Mouse (Mus musculus) liver (tissue): ENCODE data around the gene Drg2.
"Not testable (repeated sequence)": the region's sequence is repeated elsewhere in the genome, so short reads cannot be mapped to it uniquely, and the experiment has no call there.

Source experiments
- DNase-seq: peaks from one replicate; pipeline ENCODE4 v3.0.0-alpha.2; 2020; ENCODE audit warnings: mixed read lengths

The Drg2 gene

DNA sequence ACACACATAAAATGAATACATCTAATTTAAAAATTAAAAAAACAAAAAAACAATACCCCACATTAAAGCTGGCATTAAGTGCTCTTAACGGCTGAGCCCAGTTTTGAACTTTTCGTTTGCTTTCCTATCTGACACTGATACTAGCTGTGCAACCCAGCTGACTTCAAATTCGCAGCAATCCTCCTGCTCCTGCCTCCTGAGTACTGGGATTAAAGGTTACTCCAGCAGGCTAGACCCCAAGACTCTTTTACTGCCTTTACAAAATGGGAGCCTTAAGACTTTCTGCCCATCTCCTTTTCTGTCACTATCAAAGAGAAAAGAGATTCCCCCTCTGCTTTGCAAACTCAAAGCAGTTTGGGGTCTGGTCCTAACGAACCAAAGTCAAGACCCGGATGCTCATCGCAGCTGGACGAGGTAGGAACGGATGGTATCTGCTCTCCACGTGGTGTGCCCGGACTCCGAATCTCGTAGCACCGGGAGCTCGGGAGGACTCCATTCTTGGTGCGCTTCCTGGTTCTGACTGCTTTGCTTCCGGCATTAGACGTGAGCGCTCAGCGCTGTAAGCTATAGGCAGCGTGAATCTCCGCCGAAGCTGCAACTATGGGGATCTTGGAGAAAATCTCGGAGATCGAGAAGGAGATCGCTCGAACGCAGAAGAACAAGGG is at the start of gene Drg2:
Gene Drg2, plus strand, starts transcription at position 512 of the 665 bp plus-strand sequence.
- DNase-seq, result peak; percentile 85

DNA sequence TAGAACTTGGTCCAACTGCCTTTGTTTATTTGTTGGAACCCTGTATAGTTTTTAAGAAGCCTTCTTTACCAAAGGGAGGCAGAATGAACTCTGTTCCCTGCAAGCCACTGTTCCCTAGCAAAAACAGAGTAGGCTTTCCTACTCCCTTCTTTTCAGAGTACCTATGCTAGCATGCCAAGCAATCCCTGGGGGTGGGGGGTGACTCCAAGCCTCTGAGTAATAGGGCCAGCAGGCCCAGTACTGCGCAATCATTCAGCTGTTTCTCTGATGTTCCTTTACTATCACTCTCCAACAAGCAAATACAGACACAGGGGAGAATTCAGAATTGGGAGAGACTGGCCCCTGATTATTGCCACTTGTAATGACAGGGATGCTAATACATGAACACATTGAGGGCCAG is 47.8 kb upstream of the Drg2 start:
- DNase-seq, result no peak

DNA sequence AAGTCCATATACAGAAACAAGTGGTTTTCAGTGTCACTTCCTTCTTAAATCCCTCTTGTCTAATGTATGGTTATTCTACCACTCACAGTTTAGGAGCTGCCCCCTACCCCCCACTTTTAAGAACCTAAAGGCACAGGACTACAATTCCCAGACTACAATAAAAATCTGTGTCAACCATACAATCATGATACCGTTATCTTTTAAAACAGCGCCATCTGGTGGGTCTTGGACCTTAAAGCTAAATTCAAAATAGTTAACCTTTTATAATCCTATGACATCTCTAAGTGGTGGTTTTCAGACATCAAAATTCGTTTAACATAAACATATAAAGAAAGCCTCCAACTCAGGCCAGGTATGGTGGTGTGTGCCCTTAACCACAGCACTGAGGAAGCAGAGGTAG is 42.2 kb upstream of the Drg2 start:
- peak; percentile 45 for DNase-seq

DNA sequence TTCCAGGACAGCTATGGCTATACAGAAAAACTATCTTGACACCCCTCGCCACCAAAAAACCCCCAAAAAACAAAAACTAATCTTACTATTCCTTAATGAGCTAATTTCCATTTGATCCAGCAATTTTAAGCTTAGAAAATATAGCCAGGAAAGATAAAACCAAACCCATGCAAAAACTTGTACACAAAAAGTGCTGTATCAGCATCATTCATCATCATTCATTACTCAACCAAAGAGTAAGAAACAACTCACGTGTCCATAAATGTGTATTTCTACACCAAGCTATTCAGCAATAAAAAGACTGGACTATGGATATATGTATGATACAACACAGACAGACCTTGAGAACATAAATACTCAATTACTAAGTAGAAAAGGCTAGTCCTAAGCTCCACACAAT is 41.5 kb upstream of the Drg2 start:
- no peak for DNase-seq

DNA sequence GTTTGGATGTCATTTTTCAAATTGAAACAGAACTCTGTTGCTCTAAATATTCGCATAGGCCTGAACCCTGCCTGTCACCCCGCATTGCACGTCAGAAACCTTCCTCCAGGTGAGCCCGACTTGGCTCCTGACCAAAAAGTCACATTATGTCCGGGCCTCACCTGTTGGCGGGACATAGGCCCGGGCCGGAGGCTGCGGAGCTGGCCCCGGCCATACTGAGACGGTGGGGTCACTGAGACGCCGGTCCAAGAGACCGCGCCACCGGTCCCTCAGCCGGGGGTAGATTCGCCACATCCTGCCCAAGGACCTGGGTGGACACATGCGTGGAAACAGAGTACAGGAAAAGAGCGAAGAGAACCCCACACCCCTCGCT is 37.8 kb upstream of the Drg2 start:
- no peak for DNase-seq

DNA sequence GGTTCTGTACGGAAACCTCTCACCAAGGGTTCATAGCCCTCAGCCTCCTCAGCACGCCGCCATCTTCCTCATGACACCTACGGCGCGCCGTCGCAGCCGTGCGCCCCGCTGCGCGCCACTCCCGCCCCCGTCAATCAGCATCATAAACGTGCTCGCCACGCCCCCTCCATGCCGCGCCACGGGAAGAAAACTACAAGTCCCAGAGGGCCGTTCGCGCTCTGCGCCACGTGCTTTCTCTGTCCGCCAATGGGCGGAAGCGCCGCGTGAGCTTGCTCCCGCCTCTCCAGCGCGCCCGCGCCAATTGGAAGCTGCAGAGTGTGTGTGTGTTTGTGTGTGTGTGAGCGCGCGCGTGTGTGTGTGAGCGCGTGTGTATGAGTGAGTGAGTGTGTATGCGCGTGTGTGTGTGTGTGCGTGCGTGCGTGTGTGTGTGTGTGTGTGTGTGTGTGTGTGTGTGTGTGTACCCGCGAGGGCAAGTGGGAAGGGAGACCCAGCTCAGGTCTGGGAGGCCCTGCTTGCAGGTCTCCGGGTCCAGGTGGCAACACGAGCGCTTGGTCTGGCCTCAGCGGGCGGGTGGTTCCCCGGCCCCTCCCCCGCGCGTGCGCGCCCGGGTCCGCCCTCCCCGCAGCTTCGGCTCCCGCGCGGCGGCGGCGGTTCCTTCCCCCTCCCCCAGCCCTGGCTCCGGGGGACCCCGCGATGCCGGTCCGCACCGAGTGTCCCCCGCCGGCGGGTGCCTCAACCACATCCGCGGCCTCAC is 37.3 kb upstream of the Drg2 start, which contains the start of gene Gid4:
Gene Gid4, plus strand, starts transcription at position 183 of the 754 bp plus-strand sequence.
- peak; percentile 99 for DNase-seq

DNA sequence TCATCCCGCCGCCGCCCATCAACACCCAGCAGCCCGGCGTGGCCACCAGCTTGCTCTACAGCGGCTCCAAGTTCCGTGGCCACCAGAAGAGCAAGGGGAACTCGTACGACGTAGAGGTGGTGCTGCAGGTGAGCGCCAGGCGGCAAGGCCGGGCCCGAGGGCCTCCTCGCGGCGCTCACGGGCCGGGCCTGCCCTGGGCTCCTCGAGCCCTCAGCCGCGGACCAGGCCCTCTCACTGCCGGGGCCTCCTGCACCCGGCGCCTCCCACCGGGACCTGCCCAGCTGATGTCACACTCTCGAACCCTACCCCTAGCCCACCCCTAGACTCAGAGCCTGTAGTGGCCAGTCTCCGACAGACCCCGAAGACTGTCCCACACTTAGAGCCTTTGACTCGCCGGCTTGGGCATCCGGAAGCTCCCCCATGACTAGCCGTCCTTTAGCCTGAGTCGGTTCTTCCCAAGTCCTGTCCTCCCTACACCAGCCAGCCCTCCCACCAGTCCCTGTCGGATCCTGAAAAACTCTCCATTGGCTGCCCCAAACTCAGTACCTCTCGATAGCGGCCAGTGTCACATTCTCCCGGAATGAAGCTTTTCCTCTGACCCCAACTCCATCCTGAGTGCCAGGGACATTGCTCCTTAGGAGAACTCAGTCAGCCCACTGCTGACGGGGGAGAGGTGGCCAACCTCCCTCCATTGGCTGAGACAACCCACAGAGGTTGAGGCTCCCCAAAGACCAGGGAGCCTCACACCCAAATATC is 36.5 kb upstream of the Drg2 start, which contains the start of gene Atpaf2:
Gene Atpaf2, minus strand, starts transcription at position 741 of the 756 bp plus-strand sequence.
- DNase-seq, result peak; percentile 62

DNA sequence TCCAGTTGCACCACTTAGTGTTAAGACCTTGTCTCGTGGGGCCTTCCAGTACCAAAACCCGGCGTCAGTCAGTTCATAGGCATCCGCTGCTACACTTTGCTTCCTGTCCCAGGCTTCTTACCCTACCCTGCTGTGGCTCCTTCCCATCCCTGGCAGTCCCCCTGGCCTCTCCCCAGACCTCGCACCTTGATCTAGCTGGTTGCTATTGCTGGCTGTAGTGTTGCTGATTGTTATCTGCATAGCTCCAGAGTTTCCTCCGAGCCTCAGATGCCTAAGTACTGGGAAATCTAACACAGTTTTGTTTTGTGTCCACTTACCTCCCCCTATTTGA is 36.0 kb upstream of the Drg2 start:
- DNase-seq, result peak; percentile 49

DNA sequence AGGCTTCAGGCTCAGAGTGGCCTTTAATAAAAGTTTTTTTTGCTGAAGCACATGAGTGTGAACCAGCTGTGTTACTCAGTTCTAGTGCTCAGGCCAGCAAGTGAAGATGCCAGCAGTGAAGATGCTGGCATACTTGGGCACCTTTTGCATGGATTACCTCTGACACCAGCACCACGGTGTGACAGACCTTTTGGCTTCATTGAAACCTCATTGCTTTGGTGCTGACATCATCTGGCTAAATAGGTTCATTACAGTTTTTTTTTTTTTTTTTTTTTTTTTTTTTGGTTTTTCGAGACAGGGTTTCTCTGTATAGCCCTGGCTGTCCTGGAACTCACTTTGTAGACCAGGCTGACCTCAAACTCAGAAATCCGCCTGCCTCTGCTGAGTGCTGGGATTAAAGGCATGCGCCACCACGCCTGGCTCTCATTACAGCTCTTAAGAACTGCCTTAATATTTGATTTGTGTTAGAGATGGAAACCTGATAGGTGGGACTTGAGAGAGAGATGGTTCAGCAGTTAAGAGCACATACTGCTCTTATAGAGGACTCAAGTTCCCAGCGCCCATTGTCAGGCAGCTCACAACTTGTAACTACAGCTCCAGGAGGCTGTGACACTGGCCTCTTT is 32.2 kb upstream of the Drg2 start:
- no peak for DNase-seq

DNA sequence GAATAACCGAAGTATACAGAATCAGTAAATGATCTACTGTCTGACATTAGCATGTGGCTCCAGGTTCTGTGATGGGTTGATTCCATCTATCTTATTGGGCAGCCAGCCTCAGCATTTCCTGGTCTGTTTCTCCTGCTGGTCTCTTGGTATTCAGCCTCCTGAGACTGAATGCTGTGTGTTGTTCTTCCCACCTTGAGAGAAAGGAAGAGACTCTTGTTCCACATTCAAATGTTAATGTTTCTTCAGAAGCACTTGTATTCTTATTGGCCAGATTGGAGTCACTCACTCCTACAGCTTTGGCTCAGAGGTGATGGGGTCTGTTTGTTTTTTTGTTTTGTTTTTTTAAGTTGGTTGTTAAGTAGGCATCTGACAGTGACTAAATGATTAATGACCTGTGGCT is 31.4 kb upstream of the Drg2 start:
- DNase-seq, result no peak

DNA sequence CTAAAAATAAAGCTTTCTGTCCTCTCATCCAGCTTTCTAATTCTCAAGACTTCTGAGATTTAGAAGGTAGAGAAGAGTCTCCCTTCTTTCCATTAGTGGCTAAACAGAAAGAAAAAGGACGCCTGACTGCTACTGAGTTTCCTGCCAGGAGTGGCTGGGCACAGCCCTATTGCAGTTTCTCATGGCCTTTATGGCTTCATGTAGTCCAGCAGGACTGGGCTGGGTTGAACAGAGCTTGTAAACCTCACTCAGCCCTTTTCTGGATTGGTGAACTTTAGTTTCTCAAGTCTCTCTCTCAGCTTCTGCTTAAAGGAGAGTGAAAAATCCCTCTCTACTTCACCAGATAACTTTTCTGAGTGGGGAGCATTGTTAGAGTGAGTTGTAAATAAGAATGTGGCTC is 28.0 kb upstream of the Drg2 start:
- no peak for DNase-seq

DNA sequence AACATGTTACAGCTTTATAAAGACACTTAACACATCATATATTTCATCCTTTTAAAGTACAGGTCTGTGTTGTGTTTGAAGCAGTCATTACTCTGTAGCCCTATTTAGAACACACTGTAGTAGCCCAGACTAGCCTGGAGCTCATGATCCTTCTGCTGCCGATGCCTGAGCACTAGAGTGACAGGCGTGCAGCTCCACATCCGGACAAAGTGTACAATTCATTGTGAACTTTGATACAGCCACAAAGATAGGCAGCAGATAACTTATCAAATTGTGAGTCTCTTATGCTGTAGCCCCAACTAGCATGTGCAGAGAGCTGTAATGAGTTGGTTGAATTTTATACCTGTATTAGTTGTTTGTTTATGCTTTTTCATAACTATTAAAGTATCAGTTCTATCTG is 26.8 kb upstream of the Drg2 start:
- no peak for DNase-seq

DNA sequence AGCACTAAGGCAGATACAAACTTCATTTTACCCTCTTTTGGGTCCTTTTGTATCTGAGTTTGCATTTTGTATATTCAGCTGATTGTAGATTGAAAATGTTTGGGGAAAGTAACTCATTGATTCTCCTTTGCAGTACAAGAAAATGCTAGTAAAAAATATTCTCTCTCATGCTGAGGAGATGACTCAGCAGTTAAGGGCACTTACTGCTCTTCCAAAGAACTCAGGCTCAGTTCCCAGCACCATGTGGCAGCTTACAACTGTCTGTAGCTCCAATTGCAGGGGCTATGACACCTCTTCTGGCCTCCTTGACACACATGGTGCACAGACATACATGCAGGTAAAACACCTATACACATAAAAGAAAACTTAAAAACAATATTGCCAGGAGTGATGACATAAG is 20.9 kb upstream of the Drg2 start:
- no peak for DNase-seq

DNA sequence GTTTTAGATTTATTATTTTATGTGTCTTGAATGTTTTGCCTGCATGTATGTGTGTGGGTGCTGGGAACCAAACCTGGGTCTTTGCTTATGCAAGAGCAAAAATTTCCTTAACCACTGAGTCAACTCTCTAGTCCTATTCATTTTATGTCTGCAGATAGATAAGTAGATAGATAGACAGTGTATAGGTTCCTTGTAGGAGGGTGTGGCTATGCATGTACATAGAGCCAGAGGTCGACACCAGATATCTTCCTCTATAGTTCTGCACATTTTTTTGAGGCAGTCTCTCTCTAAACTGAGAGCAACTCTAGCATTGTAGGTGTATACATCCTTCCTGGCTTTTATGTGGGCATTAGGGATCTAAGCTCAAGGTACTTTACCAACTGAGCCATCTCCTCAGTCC is 19.3 kb upstream of the Drg2 start:
- DNase-seq, result no peak

DNA sequence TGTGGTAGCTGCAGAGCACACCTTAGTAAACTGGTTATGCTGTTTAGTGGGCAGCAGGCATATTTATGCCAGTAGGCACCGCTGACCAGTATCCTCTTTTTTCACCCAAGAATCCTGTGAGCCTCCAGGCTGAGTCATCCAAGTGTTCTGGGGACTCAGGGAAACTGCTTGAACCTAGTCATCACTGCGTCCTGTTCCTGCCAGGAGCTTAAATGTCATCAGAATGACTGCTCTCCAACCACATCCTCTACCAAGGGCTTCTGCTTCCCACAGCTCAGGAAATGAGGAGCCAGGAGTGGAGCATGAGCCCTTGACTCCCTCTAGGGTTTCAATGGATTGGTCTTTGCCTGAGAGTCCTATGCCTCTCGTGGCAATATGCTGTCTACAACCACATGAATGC is 17.8 kb upstream of the Drg2 start:
- no peak for DNase-seq

DNA sequence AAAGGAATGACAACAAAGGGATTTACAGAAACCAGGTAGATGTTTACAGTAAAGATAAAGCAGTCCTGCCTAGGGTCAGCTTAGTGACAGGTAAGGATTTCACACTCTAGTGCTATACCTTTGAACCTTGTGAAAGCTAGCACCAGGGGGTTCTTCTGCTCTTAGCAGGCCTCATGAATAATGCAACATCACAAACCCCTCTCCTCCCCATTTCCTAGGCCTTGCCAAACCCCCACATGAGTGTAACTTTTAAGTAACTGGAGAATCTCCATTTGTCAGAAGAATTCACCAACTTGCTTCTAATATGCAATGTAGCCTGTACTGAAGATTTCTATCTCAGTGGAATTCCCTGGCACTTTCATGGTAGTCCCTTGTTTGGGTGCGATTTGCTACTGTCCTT is 14.8 kb upstream of the Drg2 start:
- not testable (repeated sequence) for DNase-seq

DNA sequence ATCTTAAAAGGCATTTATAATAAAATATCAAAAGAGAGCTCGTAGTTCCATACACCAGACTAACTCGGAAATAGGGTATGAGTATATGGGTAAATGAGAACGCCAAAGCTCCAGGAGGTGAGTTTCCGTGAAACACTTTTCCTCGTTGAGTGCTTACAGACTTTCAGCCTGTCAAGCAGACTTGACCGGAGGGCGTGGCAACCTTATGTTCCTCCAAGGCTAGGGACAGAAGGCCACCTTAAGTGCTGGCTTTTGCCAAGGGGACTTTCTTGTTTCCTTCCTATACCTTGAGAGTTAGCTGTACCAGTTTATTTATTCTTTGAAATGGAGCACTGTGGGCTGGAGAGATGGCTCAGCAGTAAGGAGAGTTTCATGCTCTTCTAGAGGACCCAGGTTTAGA is 14.2 kb upstream of the Drg2 start:
- DNase-seq, result no peak

DNA sequence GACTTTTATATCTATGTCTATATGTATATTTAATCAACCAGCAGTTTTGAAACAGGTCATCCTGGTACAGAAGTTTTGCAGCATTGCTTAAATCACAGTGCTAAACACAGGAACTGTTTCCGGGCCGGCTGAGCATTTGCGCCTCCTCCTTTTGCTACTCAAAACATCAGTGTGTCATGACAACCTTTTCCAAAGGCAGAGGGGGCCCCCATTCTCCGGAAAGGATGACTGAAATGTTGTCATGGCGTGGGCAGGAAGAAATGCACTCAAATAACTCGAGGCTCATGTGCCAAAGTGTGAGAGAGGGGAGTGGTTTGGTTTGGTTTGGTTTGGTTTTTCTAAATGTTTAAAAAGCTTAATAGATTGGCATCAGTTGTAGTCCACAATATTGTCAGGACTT is 11.5 kb upstream of the Drg2 start:
- no peak for DNase-seq

DNA sequence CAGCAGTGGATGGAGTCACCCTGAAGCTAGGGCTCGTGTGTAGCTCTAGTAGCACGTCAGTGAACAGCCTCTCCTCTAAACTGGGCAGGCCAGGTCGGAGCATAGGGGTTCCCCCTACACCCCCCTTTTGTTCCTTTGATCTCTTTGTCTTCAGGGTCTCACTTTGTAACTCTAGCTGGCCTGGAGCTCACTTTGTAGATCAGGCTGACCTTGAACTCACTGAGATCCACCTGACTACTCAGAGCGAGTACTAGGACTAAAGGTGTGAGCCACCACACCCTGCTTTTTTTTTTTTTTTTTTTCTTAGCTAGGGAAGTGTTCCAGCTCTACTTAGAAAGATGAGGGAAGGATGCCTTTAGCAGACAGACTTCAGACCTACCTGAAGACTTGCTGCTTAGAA is 10.4 kb upstream of the Drg2 start:
- no peak for DNase-seq

DNA sequence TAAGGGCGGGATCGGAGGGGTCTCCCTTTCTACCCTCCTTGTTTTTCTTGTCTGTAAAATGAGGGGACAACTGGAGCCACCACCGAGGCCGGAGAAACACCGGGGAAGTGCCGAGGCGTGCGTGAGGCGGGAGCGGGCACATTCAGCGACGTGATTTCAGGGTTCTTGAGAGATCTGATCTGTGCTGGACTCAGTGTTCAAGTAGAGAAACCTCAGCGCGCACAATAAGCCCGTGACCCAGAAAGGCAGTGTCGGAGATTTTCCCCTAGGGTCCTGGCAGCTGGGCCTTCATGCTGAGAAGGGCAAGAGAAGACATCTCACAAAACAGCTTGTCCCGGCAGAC is 325 bp downstream of the Drg2 start:
- DNase-seq, result peak; percentile 16

DNA sequence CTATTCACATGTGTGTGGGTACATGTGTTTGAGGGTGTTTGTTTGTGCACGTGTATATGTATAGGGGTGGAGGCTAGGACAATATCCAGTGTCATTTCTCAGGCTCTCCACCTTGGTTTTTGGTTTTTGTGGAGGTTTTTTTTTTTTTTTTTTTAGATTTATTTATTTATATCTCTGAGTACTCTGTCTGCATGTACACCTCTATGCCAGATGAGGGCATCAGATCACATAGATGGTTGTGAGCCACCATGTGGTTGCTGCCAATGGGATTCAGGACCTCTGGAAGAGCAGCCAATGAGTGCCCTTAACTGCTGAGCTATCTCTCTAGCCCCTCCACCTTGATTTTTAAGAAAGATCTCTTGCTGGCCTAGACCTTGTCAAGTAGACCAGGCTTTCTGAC is 3.6 kb downstream of the Drg2 start:
- DNase-seq, result no peak

DNA sequence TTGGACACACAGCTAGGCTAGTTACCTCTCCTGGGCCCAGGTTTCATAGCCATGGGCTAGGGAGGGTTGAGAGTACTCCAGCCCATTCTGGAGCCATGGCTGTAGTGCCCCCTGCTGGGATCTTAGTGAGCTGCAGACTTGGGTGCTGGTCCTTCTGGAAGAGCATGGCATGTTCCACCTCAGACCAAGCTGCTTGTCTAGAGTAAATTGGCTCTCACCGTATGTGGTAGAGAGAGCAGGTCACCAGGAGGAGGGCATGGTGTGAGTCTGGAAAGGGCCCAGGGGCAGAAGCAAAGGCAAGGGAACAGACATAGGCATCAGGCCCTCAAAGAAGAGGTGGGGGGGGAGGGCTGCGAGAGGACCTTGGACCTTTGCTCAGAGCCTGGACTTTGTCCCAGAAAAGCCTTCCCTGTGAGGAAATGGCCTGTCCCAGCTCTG is 11.6 kb downstream of the Drg2 start:
- DNase-seq, result peak; percentile 57

DNA sequence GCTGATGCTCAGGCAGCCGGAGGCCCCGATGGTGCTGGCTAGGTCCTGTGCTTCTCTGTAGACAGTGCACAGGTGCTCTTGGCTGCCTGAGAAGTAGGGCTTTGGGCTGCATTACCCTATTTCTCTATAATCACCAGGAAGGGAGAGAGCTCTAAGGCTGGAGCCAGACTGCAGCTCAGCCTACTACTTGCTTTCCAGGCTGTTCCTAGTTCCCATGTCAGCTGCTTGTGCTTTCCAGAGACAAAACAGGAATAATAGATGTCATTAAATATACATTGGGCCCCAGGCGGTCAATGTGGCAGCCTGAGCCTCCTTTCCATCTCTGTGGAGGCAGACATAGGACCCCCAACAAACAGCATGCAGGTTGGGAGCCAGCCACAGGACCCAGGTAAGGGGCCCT is 14.6 kb downstream of the Drg2 start, which contains the start of gene Myo15:
Gene Myo15, plus strand, starts transcription at position 301 of the 400 bp plus-strand sequence.
- DNase-seq, result no peak

DNA sequence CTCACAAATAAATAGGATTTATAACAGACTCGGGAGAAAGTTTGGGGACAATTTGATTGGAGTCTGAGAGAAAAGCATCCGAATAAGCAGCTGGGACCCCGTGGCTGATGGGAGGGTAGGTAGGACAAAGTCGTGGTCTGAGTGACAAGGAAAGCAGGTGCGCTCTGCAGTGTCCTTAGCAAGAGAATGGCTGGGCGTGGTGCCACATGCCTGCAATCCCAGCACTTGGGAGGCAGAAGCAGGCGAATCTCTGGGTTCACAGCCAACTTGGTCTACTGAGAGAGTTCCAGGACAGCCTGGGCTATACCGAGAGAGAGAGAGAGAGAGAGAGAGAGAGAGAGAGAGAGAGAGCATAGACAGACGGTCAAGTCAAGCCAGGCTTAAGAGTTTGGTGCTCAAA is 16.4 kb downstream of the Drg2 start:
- no peak for DNase-seq
